Mouse (Mus musculus) embryonic facial prominence, embryonic 13.5 days (tissue): Measurements from ENCODE around the gene Rbm47. TPM values are rescaled to one million over a fixed set of nuclear protein-coding genes. Genes with fewer than 3 reads are reported as not detected.

Experiments
- ATAC-seq: fragments of 200-750 bp; cut with Nextera tagmentation; 2 replicates; pipeline ENCODE4 v1.8.0; 2017; ENCODE audit warnings: low read depth; ENCODE audit not compliant: insufficient number of reproducible peaks, insufficient read depth, low FRiP score, low TSS enrichment
- H3K27ac ChIP-seq: fragments of 300-500 bp; sonication (generic); 2 replicates; pipeline ENCODE4 v1.5.1; 2015; ENCODE audit warnings: moderate library complexity, mild to moderate bottlenecking, inconsistent platforms
- H3K27me3 ChIP-seq: fragments of 300-500 bp; sonication (generic); 2 replicates; pipeline ENCODE4 v1.6.1; 2015; ENCODE audit warnings: mild to moderate bottlenecking, inconsistent platforms
- H3K36me3 ChIP-seq: fragments of 300-500 bp; sonication (generic); 2 replicates; pipeline ENCODE4 v1.6.1; 2015; ENCODE audit warnings: mild to moderate bottlenecking, inconsistent platforms
- H3K4me1 ChIP-seq: fragments of 300-500 bp; sonication (generic); 2 replicates; pipeline ENCODE4 v1.6.1; 2015; ENCODE audit warnings: inconsistent platforms
- H3K4me2 ChIP-seq: fragments of 300-500 bp; sonication (generic); 2 replicates; pipeline ENCODE4 v1.6.1; 2015; ENCODE audit warnings: moderate library complexity, mild to moderate bottlenecking, inconsistent platforms
- H3K4me3 ChIP-seq: fragments of 300-500 bp; sonication (generic); 2 replicates; pipeline ENCODE4 v1.5.1; 2015; ENCODE audit warnings: mild to moderate bottlenecking, inconsistent platforms
- H3K9ac ChIP-seq: fragments of 300-500 bp; sonication (generic); 2 replicates; pipeline ENCODE4 v1.6.1; 2015; ENCODE audit warnings: mild to moderate bottlenecking, inconsistent platforms
- H3K9me3 ChIP-seq: fragments of 300-500 bp; sonication (generic); 2 replicates; pipeline ENCODE4 v1.6.1; 2016; ENCODE audit warnings: inconsistent platforms
- WGBS: fragments of 180-500 bp; shearing (Covaris S2); methylation state at CpG from one replicate; pipeline ENCODE4 v1.1.7; 2015; ENCODE audit warnings: mixed read lengths; 5-methylcytosine and 5-hydroxymethylcytosine counted together
- polyA plus RNA-seq: library from polyadenylated mRNA; unstranded; fragments of >200 nt; fragmentation: Nextera tagmentation; extraction: Ambion mirVana; gene quantifications from 2 replicates; pipeline ENCODE4 v1.2.1, GENCODE M21; 2015

Gene Rbm47
- polyA plus RNA-seq, 1 experiment from 2014 or later, result 6.8 TPM

DNA sequence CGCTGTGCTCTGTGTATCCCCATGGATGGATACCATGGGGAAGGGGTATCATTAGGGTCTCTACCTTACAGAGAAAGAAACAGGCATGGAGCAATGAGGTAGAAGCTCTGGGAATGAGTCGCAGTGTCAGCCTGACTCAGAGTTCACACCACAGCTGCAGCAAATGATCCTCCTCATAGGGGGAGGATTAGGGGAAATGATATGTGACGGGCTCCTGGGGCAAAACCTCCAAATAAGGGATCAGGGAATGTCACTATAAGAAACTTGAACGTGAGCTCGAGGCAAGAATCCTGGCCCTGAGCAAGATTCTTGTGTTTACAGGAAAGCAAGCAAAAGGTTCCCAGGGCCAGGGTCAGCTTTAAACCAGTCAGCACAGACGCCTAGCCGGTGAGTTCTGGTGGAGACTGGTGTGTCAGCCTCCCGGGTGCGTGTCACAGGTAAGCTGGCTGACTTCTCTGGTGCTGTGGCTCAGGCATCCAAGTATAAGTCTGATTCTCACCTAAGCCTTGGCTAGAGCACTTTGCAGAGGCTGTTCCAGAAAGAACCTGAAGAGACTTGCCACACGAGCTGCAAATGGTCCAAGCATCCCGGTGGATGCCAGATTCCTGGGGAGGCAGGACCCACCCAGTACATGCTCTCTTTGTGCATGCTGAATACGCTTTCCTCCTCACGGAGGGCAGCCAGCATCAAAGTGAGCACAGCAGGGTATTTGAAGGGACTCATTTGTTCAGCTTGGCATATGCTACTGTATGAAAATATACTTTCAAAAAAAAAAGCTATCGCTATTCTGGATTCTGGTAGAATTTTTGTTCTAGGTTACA lies 138.3 kb downstream of the Rbm47 start:
- Histone ChIP-seq H3K27me3 (no peaks in the 10 kb centered on the region), H3K27ac (no peak overlapping the region), H3K36me3 (no peaks in the 10 kb centered on the region), H3K4me2 (no peak overlapping the region), H3K4me1 (peaks cover 11% of the 10 kb centered on the region), H3K9ac (no peak overlapping the region), H3K4me3 (no peak overlapping the region), H3K9me3 (no peaks in the 10 kb centered on the region)
- 47% methylated on average over 14 of the region's 14 CpGs for WGBS
- ATAC-seq, result no peak

DNA sequence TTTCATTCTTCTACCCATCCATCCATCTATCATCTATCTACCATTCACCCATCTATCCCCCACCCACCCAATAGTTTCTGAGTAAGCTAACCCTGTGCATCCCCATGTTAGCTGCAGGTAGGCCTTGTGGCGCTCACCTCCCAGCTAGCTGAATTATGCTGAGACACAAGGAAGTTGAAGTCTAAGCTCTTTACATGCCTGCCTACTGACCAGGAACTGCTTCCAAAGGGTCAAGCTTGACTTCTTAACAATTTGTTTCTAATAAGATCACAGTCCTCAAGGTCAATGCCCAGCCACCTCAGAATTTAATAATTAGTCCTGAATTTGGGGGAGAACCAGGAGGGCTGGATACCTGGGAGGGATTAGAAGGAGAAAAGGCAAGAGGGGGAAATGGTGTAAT lies 140.1 kb downstream of the Rbm47 start:
- Histone ChIP-seq H3K36me3 (no peaks in the 10 kb centered on the region), H3K27me3 (no peaks in the 10 kb centered on the region), H3K4me3 (no peak overlapping the region), H3K4me1 (peaks cover 11% of the 10 kb centered on the region), H3K9ac (no peak overlapping the region), H3K27ac (no peak overlapping the region), H3K9me3 (no peaks in the 10 kb centered on the region), H3K4me2 (no peak overlapping the region)
- 88% methylated on average over 1 of the region's 1 CpGs for WGBS
- ATAC-seq, result no peak

DNA sequence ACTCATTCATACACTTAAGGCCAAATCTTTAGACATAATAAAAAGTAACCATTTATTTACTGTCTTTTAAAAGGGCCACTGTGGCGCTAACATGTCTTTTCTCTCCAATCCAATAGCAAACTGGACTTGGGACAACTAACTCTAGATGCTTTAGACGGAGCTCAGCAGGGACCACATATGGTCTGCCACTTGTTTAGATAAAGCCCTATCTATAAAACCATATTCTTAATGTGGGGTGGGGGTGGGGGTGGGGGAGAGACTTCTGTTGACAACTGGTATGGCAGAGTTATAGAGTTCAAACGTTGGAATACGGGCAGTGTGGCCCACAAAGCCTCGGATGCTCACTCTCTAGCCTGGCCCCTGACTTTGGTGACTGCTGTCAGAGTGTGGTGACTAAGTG lies 141.2 kb downstream of the Rbm47 start:
- Histone ChIP-seq H3K9me3 (0 out of 2 replicates have a peak, but pooled peaks cover 6% of the 10 kb centered on the region), H3K27me3 (no peaks in the 10 kb centered on the region), H3K27ac (no peak overlapping the region), H3K4me2 (no peak overlapping the region), H3K36me3 (peaks cover 6% of the 10 kb centered on the region), H3K4me1 (peaks cover 11% of the 10 kb centered on the region), H3K9ac (no peak overlapping the region), H3K4me3 (no peak overlapping the region)
- 82% methylated on average over 5 of the region's 5 CpGs for WGBS
- no peak for ATAC-seq

DNA sequence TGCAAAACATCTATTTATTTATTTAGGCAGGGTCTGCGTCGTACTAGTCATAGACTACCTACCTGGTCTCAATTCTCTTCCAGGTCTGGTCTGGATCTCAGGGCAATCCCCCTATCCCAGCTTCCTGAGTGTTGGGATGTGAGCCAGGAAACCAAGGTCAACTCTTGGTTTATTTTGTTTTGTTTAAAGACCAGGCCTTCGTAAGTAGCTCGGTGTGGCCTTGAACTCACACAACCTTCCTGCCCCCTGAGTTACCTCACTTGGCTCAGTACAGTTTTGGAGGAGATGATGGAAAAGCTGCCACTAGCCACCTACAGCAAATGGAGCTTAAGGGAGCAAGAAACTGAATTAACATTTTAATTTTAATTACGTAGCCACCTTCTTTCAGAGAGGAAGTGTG lies 144.7 kb downstream of the Rbm47 start:
- ATAC-seq, result no peak
- WGBS, result 91% methylated on average over 5 of the region's 5 CpGs
- Histone ChIP-seq H3K27me3 (no peaks in the 10 kb centered on the region), H3K36me3 (peaks cover 23% of the 10 kb centered on the region), H3K4me1 (no peaks in the 10 kb centered on the region), H3K9ac (no peak overlapping the region), H3K4me3 (no peak overlapping the region), H3K27ac (no peak overlapping the region), H3K4me2 (no peak overlapping the region), H3K9me3 (peaks cover 13% of the 10 kb centered on the region; the same call in 1 of the 2 replicates)

DNA sequence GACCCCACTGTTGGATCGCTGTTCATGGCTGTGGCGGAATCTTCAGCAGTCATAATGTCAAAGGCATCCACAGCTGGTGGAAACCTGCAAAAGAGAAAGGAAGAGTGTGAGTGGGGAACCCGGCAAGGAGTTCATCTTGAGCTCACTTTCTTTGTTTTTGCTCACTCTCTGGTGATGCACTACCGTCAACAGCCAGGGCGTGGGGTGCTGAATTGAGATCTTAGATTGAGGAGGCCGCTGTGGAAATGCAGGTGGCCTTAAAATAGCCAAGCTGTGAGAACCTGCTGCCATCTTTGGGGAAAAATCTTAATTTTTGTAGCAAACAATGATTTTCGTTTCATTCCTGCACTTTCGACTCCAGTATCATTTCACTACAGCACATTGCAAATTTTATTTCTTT lies 145.7 kb downstream of the Rbm47 start:
- H3K4me2 ChIP-seq, result no peak overlapping the region
- WGBS, result 96% methylated on average over 8 of the region's 8 CpGs
- no peak overlapping the region for H3K4me3 ChIP-seq
- H3K9me3 ChIP-seq, result peaks cover 13% of the 10 kb centered on the region; the same call in 1 of the 2 replicates
- ATAC-seq, result no peak
- no peak overlapping the region for H3K27ac ChIP-seq
- H3K9ac ChIP-seq, result no peak overlapping the region
- no peaks in the 10 kb centered on the region for H3K27me3 ChIP-seq
- peaks cover 23% of the 10 kb centered on the region for H3K36me3 ChIP-seq
- no peaks in the 10 kb centered on the region for H3K4me1 ChIP-seq

DNA sequence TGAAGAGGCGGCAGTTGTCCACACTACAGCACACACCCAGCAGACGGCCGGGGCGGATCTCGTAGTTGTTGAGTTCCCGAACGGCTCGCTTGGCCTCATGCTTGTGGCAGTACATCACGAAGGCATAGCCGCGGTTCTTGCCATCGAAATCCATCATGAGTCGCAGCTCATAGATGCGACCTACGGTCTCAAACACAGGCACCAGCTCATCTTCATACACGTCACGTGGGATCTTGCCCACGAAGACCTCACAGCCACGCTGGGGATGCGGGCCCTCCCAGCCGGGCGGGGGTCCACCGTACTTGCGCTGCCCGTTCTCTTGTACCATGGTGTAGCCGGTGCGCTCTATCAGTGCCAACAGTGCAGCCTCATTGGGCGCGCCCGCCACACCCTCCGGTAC lies 146.1 kb downstream of the Rbm47 start:
- Histone ChIP-seq H3K4me1 (no peaks in the 10 kb centered on the region), H3K9me3 (peaks cover 13% of the 10 kb centered on the region; the same call in 1 of the 2 replicates), H3K4me3 (no peak overlapping the region), H3K9ac (no peak overlapping the region), H3K27ac (no peak overlapping the region), H3K36me3 (peaks cover 23% of the 10 kb centered on the region), H3K27me3 (no peaks in the 10 kb centered on the region), H3K4me2 (no peak overlapping the region)
- no peak; the same call in 1 of the 2 replicates for ATAC-seq
- 97% methylated on average over 31 of the region's 31 CpGs for WGBS

DNA sequence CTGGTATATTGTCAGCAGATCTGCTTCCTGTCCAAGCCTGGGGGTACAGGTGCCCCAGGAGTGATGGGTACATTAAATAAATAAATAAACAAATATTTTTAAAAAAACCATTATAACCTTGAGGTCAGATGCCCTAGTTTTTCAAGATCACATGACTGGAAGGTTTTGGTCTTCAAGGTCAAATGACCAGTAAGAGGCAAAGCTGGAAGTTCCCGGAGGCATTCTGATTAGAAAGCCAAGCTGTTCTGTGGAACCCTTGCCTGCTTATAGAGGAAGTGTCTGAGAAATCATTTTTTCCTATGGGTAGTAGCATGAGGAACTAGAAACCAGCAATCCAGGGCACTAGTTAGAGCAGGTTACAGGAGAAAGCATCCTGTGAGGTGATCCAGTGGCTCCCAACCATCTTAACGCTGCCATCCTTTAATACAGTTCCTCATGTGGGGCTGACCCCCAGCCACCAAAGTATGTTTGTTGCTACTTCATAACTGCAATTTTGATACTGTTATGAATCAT lies 157.4 kb downstream of the Rbm47 start:
- Histone ChIP-seq H3K4me2 (no peak overlapping the region), H3K36me3 (no peaks in the 10 kb centered on the region), H3K9me3 (no peaks in the 10 kb centered on the region), H3K4me3 (no peak overlapping the region), H3K9ac (no peak overlapping the region), H3K4me1 (no peaks in the 10 kb centered on the region), H3K27ac (no peak overlapping the region), H3K27me3 (no peaks in the 10 kb centered on the region)
- WGBS, result 88% methylated on average over 2 of the region's 2 CpGs
- ATAC-seq, result no peak

DNA sequence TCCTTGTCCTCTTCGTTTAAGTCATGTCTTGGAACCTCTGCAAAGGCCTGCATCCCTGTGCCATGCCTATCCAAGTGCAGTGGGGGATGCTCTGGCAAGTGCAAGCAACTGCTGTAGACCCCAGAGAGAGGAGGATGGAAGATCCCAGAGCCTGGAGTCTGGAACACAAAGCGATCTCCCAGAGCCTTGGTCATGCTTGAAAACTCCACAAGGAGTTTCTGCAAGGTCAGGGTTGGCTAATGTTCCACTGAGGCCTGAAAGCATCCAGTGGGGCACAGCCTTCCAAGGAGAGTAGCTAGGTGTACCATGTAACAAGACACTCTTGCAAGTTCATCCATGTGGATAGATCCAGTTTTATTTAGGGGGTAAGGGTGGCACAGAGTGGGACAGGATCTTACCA lies 158.5 kb downstream of the Rbm47 start:
- Histone ChIP-seq H3K4me2 (no peak overlapping the region), H3K9me3 (no peaks in the 10 kb centered on the region), H3K36me3 (no peaks in the 10 kb centered on the region), H3K4me3 (no peak overlapping the region), H3K9ac (no peak overlapping the region), H3K27me3 (no peaks in the 10 kb centered on the region), H3K4me1 (no peaks in the 10 kb centered on the region), H3K27ac (no peak overlapping the region)
- WGBS, result 83% methylated on average over 2 of the region's 2 CpGs
- no peak for ATAC-seq

DNA sequence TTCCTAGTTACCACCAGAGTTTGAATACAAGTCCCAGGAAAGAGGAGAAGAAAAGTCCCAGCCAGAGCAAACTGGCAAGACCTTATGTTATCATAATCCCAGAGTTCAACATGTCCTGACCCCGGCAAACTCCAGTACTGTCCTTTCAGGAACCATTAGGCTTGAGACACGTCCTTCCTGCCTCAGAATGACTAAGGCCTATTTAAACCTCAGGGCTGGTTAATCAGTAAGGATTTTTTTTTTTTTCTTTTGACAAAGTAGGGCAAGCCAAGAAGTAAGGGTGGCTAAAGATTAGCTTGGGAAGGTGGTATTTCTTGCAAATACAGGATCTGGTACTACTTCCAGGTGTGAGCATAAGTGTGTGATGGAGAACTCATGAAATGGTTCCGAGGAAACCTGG lies 158.9 kb downstream of the Rbm47 start:
- 78% methylated on average over 3 of the region's 3 CpGs for WGBS
- ATAC-seq, result no peak
- no peak overlapping the region for H3K9ac ChIP-seq
- H3K4me2 ChIP-seq, result no peak overlapping the region
- H3K4me1 ChIP-seq, result no peaks in the 10 kb centered on the region
- H3K9me3 ChIP-seq, result no peaks in the 10 kb centered on the region
- H3K36me3 ChIP-seq, result no peaks in the 10 kb centered on the region
- no peak overlapping the region for H3K4me3 ChIP-seq
- no peaks in the 10 kb centered on the region for H3K27me3 ChIP-seq
- no peak overlapping the region for H3K27ac ChIP-seq

DNA sequence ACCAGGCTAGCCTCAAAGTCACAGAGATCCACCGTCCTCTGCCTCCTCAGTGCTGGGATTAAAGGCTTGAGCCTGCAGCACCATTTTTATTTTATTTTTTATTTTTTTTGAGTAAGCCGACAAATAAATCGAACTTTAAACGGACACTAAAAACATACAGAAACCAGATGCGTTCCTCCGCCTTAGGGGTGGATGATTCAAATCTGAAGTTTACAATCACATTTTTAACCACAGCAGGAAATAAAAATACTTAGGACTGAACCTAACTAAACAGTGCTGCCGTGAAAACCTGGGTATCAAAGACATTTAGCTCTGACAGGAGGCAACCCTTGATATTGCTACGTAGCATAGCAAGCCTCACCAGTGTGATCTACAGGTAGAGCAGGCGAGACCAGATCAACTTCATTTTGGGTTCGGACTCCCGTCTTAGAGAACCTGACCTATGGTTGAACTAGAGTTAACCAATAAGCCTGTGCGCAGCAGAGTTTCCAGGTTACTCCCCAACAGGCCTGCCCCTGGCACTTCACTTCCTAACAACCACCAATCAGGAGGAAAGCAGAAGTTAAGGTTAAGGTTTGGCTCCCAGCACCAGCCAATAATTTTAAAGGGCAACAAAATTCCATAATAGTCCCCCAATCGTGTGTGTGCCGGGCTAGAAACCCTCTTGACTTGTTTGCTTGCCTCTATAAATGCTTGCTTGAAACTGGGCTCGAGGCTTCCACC lies 164.5 kb downstream of the Rbm47 start:
- Histone ChIP-seq H3K27me3 (no peaks in the 10 kb centered on the region), H3K36me3 (no peaks in the 10 kb centered on the region), H3K9ac (no peak overlapping the region), H3K27ac (no peak overlapping the region), H3K4me3 (no peak overlapping the region), H3K9me3 (no peaks in the 10 kb centered on the region), H3K4me2 (no peak overlapping the region), H3K4me1 (no peaks in the 10 kb centered on the region)
- WGBS, result 73% methylated on average over 15 of the region's 15 CpGs
- no peak for ATAC-seq

DNA sequence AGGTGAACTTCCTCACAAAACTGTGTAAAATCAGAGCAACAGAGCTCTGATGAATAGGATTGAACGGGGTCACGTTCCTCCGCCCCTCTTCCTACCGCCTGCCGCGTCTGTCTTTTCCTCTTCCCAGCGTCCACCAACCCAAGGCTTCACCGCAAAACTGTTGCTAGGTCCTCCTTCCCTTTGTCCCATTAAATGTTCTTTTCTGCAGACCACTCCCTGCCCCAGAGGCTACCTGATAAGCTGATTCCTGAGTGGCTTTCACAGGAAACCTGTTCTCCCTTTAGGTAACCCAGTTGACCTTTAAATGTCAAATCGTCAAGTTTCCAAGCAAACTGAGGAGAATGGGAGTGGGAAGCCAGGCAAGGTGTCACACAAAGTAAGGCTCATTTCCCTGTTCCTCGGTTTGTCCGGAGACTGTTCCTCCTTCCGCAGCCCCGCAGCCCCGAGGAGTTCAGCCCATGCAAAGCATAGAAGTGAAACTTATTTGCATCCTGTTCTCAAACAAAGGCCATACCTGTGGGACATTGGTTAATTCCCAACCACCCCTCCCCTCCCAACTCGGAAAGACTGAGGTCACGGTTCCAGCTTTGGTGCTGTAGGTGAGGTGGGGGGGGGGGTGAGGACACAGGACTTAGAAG lies 167.8 kb downstream of the Rbm47 start:
- H3K4me2 ChIP-seq, result no peak overlapping the region
- H3K9ac ChIP-seq, result no peak overlapping the region
- peaks cover 6% of the 10 kb centered on the region; the same call in 1 of the 2 replicates for H3K4me1 ChIP-seq
- no peaks in the 10 kb centered on the region for H3K36me3 ChIP-seq
- 40% methylated on average over 16 of the region's 16 CpGs for WGBS
- H3K27me3 ChIP-seq, result no peaks in the 10 kb centered on the region
- ATAC-seq, result no peak
- H3K27ac ChIP-seq, result no peak overlapping the region
- no peaks in the 10 kb centered on the region for H3K9me3 ChIP-seq
- H3K4me3 ChIP-seq, result no peak overlapping the region
